Mouse (Mus musculus) MEL (cell line): ENCODE data around the gene Zc3h10.

Source experiments
- CHD2 ChIP-seq: IDR thresholded peaks from 2 replicates; pipeline ENCODE4 v1.6.1; 2011; ENCODE audit warnings: low read length, improper control_type of control experiment
- CTCF ChIP-seq, 3 experiments: IDR thresholded peaks in 2 of 3; conservative IDR thresholded peaks in 1 of 3; 2 replicates each; pipeline ENCODE4 v1.5.1; 2011 to 2012; ENCODE audit warnings: low read length in 3 of 3, low read depth in 2 of 3, mild to moderate bottlenecking in 2 of 3, improper control_type of control experiment in 1 of 3, inconsistent platforms in 1 of 3, mixed read lengths in 1 of 3, moderate library complexity in 1 of 3; ENCODE audit not compliant: control insufficient read depth in 1 of 3, insufficient read depth in 1 of 3, poor library complexity in 1 of 3, severe bottlenecking in 1 of 3
- E2F4 ChIP-seq: IDR thresholded peaks from 2 replicates; pipeline ENCODE4 v1.6.1; 2011; ENCODE audit warnings: low read depth, low read length, improper control_type of control experiment, borderline replicate concordance
- EP300 ChIP-seq, 2 experiments: IDR thresholded peaks; 2 replicates each; pipeline ENCODE4 v1.6.1; 2011; ENCODE audit warnings: improper control_type of control experiment in 2 of 2, low read length in 2 of 2, low read depth in 1 of 2, mild to moderate bottlenecking in 1 of 2
- HCFC1 ChIP-seq: IDR thresholded peaks from 2 replicates; pipeline ENCODE4 v1.6.1; 2012; ENCODE audit warnings: low read depth, mild to moderate bottlenecking, inconsistent platforms, low read length, improper control_type of control experiment, moderate library complexity
- JUND ChIP-seq: IDR thresholded peaks from 2 replicates; pipeline ENCODE4 v1.6.1; 2011; ENCODE audit warnings: low read depth, mild to moderate bottlenecking, improper control_type of control experiment, low read length
- MAX ChIP-seq: IDR thresholded peaks from 2 replicates; pipeline ENCODE4 v1.6.1; 2011; ENCODE audit warnings: low read length, improper control_type of control experiment
- NELFE ChIP-seq: IDR thresholded peaks from 2 replicates; pipeline ENCODE4 v1.6.1; 2011; ENCODE audit warnings: low read depth, low read length, improper control_type of control experiment
- POLR2A ChIP-seq, 2 experiments: IDR thresholded peaks; 2 replicates each; pipeline ENCODE4 v1.6.1; 2011 to 2012; ENCODE audit warnings: low read length in 2 of 2, mild to moderate bottlenecking in 2 of 2, control low read depth in 1 of 2, improper control_type of control experiment in 1 of 2, low read depth in 1 of 2, moderate library complexity in 1 of 2; ENCODE audit not compliant: control insufficient read depth in 1 of 2, insufficient read depth in 1 of 2, poor library complexity in 1 of 2
- POLR2AphosphoS2 ChIP-seq: IDR thresholded peaks from 2 replicates; pipeline ENCODE4 v1.6.1; 2011; ENCODE audit warnings: low read length, improper control_type of control experiment
- SMC3 ChIP-seq: IDR thresholded peaks from 2 replicates; pipeline ENCODE4 v1.6.1; 2011; ENCODE audit warnings: low read depth, low read length, improper control_type of control experiment
- TAL1 ChIP-seq: IDR thresholded peaks from 2 replicates; pipeline ENCODE4 v1.6.1; 2012; ENCODE audit warnings: mild to moderate bottlenecking, inconsistent platforms, low read length, moderate library complexity, mixed read lengths
- ZKSCAN1 ChIP-seq: IDR thresholded peaks from 2 replicates; pipeline ENCODE4 v1.6.1; 2012; ENCODE audit warnings: low read depth, mild to moderate bottlenecking, inconsistent platforms, low read length, improper control_type of control experiment, moderate library complexity
- ZNF384 ChIP-seq: IDR thresholded peaks from 2 replicates; pipeline ENCODE4 v1.6.1; 2012; ENCODE audit warnings: low read depth, mild to moderate bottlenecking, inconsistent platforms, low read length, improper control_type of control experiment

- TF ChIP-seq SMC3 (no peak), HCFC1 (no peak), CTCF (IDR thresholded peaks at IDR 0.05 in 2 of 3, conservative IDR thresholded peaks at IDR 0.05 in 1 of 3; ENCODE audit: control insufficient read depth in 1 of 3, insufficient read depth in 1 of 3, low read depth in 2 of 3, low read length in 3 of 3, poor library complexity in 1 of 3, severe bottlenecking in 1 of 3) (no peak), POLR2AphosphoS2 (no peak), TAL1 (no peak), EP300 (IDR thresholded peaks at IDR 0.05; ENCODE audit: low read depth in 1 of 2, low read length in 2 of 2) (no peak), ZNF384 (no peak), POLR2A (IDR thresholded peaks at IDR 0.05; ENCODE audit: control insufficient read depth in 1 of 2, insufficient read depth in 1 of 2, low read depth in 1 of 2, low read length in 2 of 2, poor library complexity in 1 of 2) (no peak), JUND (no peak), ZKSCAN1 (no peak), MAX (no peak), E2F4 (no peak), CHD2 (no peak), NELFE (no peak)
Measured at GRCm38 (mm10) chr10:128508260-128508659, 39.3 kb downstream of the Zc3h10 start.
